Mouse (Mus musculus): ENCODE measurements at regions not wholly inside any gene's neighbourhood (a gene's known extent, or its start where the extent isn't known, plus 50 kb on each side); places are given as distances from the start of the nearest gene placed in this dataset.

DNA sequence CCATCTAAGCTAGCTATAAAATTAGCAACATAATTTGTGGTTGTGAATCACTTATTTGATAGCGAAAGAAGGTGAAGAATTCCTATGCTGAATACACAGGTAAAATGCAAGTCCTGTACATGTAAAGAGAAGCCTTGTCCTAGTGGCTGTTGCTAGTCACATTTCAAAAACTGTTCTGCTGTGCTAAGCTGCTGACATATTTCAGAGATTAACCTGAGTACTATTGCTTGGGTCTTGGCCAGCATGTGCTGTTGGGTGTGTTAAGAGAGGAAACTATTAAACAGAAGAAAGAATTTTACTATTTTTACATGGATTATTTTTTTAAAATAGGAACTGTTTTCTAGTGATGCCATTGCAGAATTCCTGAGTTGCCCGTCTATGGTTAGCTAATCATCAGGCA is 689.3 kb downstream of the Inhba start:
- Histone ChIP-seq H3K36me3 (ENCODE audit: control insufficient read depth, insufficient read depth, low read length, poor library complexity, severe bottlenecking) (no peaks in the 10 kb centered on the region), H3K27me3 (ENCODE audit: control insufficient read depth, insufficient read depth, low read length, poor library complexity, severe bottlenecking) (no peaks in the 10 kb centered on the region; the same call in 1 of the 2 replicates)
- DNase-seq (ENCODE audit: low read depth, low spot score), result no peak

DNA sequence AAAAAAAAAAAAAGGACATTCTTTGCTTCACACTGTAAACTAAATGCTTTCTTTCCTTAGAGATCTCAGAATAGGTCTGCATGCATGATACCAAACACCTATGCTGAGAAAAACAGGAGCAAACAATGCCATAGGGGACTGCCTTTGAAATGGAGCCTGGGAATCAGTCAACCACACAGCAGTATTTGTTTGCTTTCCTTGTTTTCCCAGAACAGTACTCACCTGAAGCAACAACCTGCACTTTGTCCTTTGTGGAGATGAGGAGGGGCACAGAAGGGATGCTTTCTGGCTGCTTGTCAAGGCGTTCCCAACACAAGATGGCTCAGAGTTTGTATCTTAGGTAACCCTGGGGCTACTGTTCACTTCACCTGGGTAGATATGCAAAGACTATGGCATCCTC is 690.5 kb downstream of the Inhba start:
- H3K27me3 ChIP-seq (ENCODE audit: control insufficient read depth, insufficient read depth, low read length, poor library complexity, severe bottlenecking), result no peaks in the 10 kb centered on the region; the same call in 1 of the 2 replicates

DNA sequence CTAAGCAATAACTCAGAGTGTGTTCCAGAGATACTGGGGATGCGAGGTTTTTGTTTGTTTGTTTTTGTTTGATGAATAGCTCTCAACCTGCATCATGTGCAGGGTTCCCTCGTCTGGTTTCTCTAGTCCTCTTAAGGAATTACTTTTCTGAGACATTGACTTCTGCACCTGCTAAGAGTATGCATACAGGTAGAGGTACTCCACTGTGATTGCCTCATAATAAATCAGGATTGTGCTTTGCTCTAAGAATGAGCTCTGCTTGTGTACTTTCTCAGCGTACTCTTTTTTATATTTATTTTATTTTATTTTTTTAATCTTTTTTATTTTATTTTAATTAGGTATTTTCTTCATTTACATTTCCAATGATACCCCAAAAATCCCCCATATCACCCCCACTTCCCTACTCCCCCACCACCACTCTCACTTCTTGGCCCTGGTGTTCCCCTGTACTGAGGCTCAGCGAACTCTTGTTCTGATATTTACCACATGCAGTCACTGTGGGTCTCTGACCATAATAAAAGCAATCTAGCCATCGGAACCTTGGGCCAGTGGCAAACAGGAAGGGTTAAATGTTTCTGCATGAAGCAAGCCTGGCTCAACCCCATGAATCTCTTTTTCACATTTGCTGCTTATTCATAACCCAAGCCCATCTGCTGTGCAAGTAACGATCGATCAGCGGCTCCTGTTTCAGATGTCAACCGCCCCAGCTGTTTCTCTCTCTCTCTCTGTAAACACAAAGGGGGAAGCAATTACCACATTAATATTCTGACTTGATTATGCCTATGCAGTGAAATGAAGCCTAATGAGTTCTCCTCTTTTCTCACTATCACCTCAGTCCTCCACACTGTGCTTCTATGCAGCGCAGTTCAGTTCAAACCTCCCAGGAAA is 693.8 kb downstream of the Inhba start:
- H3K36me3 ChIP-seq (ENCODE audit: control insufficient read depth, insufficient read depth, low read length, poor library complexity, severe bottlenecking), result no peaks in the 10 kb centered on the region
- no peak for DNase-seq (ENCODE audit: low read depth, low spot score)
- H3K27me3 ChIP-seq (ENCODE audit: control insufficient read depth, insufficient read depth, low read length, poor library complexity, severe bottlenecking), result no peaks in the 10 kb centered on the region; the same call in 1 of the 2 replicates

More for the DNA sequence above, 690.5 kb downstream of the Inhba start:
- no peak for DNase-seq (ENCODE audit: low read depth, low spot score)
- no peaks in the 10 kb centered on the region for H3K36me3 ChIP-seq (ENCODE audit: control insufficient read depth, insufficient read depth, low read length, poor library complexity, severe bottlenecking)

DNA sequence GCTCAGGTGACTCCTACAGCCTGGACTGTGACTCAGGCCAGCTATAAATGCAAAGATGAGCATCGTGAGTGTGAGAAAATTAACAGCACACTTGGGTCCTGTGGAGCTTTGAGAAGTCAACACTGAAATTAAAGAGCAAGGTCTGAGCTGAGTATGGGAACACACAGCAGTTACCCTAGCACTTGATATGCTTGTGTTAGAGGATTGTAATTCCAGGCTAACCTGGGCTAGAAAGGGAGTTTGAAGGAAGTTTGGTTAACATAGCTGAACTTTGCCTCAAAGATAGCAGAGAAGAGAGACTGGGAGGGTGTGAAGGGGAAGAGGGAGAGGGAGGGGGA is 694.4 kb downstream of the Inhba start:
- Histone ChIP-seq H3K27me3 (ENCODE audit: control insufficient read depth, insufficient read depth, low read length, poor library complexity, severe bottlenecking) (no peaks in the 10 kb centered on the region; the same call in 1 of the 2 replicates), H3K36me3 (ENCODE audit: control insufficient read depth, insufficient read depth, low read length, poor library complexity, severe bottlenecking) (no peaks in the 10 kb centered on the region)
- no peak for DNase-seq (ENCODE audit: low read depth, low spot score)

DNA sequence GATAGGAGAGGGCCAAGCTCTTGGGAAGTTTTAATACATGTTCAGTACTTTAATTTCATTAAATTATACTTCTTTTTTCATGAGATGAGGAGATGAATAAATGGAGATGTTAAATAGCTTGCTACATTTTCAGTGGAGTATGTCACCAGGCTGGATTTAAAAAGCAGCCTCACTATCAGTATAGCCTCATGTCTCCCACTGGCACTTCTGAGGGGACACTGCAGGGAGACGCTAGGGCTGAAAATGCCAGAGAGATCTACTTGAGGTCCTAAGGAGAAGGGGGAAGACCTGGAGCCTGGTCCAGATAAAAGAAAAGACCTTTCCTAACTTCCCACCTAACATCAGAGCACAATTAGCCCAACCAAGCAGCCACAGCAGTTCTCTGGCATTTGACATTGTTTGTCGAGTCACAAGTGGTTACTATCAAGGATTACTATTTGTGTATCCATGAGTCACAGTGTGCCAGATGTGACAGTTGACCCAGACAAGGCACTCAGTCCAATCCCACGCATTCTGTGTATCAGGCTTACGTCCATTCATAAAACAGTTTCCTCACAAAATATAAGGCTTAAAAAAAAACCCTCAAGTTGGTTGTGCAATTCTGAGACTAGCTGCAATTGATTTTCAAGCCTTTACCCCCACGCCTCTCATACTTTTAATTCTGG is 703.8 kb downstream of the Inhba start:
- no peak for DNase-seq (ENCODE audit: low read depth, low spot score)
- Histone ChIP-seq H3K27me3 (ENCODE audit: control insufficient read depth, insufficient read depth, low read length, poor library complexity, severe bottlenecking) (no peaks in the 10 kb centered on the region), H3K36me3 (ENCODE audit: control insufficient read depth, insufficient read depth, low read length, poor library complexity, severe bottlenecking) (no peaks in the 10 kb centered on the region)

DNA sequence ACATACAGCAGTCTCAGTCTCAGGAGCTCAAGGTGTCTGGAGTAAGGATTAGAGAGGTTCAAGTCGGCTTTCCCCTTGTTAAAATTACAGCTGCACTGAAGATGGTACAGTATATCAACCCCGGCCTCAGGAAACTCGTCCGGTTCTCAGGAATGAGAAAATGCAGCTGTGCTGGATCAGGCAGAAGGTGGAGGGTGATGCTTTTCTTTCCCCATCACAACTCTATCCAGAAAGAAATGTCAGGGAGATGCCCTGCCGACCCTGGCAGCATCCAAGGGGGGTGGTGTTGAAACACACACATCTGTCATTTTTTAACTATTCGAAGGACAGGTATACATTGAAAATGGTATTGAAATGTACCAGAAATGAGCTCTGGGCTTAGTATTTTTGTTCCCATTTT is 704.7 kb downstream of the Inhba start:
- Histone ChIP-seq H3K36me3 (ENCODE audit: control insufficient read depth, insufficient read depth, low read length, poor library complexity, severe bottlenecking) (no peaks in the 10 kb centered on the region), H3K27me3 (ENCODE audit: control insufficient read depth, insufficient read depth, low read length, poor library complexity, severe bottlenecking) (no peaks in the 10 kb centered on the region)
- no peak for DNase-seq (ENCODE audit: low read depth, low spot score)

DNA sequence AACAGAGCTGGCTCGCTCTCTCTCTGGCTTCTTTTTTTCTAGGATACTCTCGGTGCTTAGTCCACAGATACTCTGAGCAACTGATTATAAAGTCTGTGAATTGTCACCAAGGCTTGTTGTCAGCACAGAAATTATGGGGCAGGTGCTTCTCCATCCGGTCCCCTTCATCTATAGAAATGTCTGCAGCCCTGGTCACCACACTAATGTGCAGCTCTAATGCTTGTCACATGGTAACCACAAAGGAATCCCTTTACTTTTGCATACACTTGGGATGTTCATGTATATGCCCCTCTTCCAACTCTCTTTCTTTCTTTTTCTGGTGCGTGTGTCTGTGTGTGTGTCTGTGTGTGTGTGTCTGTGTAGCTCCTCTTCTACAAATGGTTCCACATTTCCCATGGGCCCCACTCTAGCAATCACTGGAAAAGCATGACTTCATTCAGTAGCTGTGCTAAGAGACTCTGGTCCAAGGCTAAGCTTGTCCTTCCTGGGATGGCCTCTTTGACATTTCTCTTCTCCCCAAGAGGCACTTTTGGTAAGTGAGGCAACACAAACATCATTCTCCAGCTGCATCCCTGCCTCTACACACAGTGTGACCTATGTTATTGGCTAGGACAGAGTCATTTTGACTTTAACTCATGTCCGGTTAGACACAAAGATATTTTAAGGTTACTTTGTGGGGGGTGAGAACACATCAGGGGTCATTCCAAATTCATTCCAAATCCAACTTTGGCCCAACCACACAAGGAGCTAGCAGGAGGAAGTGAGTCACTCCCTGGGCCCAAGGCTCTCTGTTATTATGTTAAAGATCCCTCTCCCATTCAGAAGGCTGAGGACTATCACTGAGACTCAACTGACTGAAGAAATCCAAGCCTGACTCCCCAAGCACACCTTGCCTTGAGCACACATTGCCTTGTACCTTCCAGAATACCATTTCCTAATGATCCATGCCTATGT is 705.4 kb downstream of the Inhba start:
- no peak for DNase-seq (ENCODE audit: low read depth, low spot score)
- no peaks in the 10 kb centered on the region for H3K27me3 ChIP-seq (ENCODE audit: control insufficient read depth, insufficient read depth, low read length, poor library complexity, severe bottlenecking)
- H3K36me3 ChIP-seq (ENCODE audit: control insufficient read depth, insufficient read depth, low read length, poor library complexity, severe bottlenecking), result no peaks in the 10 kb centered on the region

DNA sequence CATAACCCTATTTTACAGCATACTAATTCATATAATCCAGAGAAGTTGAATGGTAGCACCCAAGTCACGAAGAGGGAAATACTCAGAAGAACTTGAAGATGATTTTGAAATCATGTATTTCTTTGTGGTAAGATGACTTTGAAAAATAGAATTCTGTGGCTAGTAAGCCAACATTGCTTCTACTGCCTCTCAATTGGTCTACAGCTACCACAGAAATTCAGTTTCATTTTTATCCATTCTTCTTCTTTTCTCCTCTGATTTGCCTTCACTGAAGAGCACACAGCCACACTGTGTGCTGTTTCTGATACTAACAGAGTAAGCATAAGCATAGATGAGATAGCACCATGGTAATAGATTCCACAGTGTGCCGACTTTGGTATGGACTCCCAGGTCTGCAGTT is 708.4 kb downstream of the Inhba start:
- DNase-seq (ENCODE audit: low read depth, low spot score), result no peak
- Histone ChIP-seq H3K27me3 (ENCODE audit: control insufficient read depth, insufficient read depth, low read length, poor library complexity, severe bottlenecking) (no peaks in the 10 kb centered on the region), H3K36me3 (ENCODE audit: control insufficient read depth, insufficient read depth, low read length, poor library complexity, severe bottlenecking) (no peaks in the 10 kb centered on the region)

DNA sequence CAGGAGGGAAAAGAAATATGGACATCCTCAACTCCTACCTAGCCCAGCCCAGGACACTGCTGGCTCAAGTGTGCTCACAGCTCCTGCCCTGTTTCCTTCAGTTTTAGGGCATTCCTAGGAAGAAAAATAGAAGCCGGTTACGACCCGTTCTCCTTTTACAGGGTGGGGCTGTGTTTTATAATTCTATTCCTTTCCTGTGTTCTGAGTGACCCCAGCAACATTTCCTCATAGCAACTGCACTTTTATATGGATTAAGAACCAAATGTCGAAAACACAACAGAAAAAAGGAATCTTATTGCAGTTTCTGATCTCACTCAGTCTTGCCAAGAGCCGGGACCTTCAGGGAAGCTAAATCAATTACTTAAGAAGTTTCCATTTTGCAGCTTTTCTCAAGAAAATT is 713.7 kb downstream of the Inhba start:
- no peaks in the 10 kb centered on the region for H3K36me3 ChIP-seq (ENCODE audit: control insufficient read depth, insufficient read depth, low read length, poor library complexity, severe bottlenecking)
- no peaks in the 10 kb centered on the region for H3K27me3 ChIP-seq (ENCODE audit: control insufficient read depth, insufficient read depth, low read length, poor library complexity, severe bottlenecking)
- DNase-seq (ENCODE audit: low read depth, low spot score), result no peak

DNA sequence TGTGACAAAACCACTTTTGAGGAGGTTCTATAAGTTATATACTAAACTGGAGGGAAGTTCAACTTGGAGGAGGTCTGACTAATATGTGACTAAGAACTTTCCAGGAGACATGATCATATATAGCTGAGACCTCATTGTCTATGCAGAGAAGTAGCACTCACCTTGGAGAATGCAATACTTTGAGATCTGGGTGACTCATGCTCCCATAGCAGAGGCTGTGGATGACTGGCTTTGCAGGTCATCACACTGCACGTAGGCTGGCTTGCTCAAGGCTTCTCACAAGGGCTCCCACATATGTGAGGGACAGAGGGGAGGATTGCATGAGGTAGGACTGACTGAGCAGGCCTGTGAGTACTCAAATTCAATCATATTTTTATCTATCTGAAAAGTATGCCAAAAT is 726.7 kb downstream of the Inhba start:
- no peaks in the 10 kb centered on the region for H3K27me3 ChIP-seq (ENCODE audit: control insufficient read depth, insufficient read depth, low read length, poor library complexity, severe bottlenecking)
- no peaks in the 10 kb centered on the region for H3K36me3 ChIP-seq (ENCODE audit: control insufficient read depth, insufficient read depth, low read length, poor library complexity, severe bottlenecking)
- no peak for DNase-seq (ENCODE audit: low read depth, low spot score)

DNA sequence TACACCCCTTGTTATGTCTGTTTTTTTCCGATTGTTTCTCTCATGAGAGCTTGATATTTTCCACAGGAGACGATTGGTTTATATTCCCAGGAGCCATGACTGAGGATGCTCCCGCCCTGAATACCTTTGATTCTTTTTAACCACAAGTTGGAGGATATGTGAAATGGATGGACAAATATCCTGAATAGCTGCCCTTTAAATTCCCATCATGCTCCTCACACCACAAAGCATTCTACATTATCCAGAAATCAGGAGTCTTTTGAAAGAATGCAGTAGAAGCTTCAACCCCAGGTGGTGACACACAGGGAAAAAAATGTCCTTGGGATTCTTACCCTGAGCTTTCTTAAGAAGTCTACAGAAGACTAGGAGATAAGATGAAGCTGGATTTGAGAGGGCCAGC is 727.9 kb downstream of the Inhba start:
- no peak for DNase-seq (ENCODE audit: low read depth, low spot score)
- Histone ChIP-seq H3K27me3 (ENCODE audit: control insufficient read depth, insufficient read depth, low read length, poor library complexity, severe bottlenecking) (no peaks in the 10 kb centered on the region), H3K36me3 (ENCODE audit: control insufficient read depth, insufficient read depth, low read length, poor library complexity, severe bottlenecking) (no peaks in the 10 kb centered on the region)

DNA sequence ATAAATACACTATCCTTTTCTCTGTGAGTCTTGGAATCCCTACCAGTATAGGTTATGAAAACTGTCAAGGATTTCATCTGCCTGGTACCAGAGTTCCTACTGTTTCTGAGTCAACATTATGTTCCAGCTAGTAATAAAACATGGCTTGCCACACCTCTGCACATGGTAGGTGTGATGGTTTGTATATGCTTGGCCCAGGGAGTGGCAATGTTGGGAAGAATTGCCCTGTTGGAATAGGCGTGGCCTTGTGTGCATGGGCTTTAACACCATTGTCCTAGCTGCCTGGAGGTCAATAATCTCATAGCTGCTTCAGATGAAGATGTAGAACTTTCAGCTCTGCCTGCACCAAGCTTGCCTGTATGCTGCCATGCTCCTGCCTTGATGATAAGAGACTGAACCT is 732.6 kb downstream of the Inhba start:
- H3K36me3 ChIP-seq (ENCODE audit: control insufficient read depth, insufficient read depth, low read length, poor library complexity, severe bottlenecking), result no peaks in the 10 kb centered on the region
- no peak for DNase-seq (ENCODE audit: low read depth, low spot score)
- no peaks in the 10 kb centered on the region for H3K27me3 ChIP-seq (ENCODE audit: control insufficient read depth, insufficient read depth, low read length, poor library complexity, severe bottlenecking)

DNA sequence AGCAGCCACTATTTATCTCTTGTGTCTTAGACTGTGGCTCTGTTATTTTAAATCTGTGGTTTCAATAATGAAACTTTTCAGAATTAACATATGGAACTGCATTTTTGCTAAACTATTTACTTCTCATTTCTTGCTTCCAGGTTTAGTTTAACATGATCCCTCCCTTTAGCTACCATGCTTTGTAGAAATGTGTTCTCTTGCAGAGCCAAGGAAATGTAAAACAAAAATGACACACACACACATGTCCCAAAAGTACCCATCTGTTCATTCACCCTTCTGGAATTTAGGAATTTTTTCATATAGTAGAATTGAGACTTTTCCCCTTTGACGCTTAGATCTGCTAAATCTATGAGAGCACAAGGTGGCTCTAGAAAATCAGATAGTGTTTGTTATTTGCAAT is 734.0 kb downstream of the Inhba start:
- H3K27me3 ChIP-seq (ENCODE audit: control insufficient read depth, insufficient read depth, low read length, poor library complexity, severe bottlenecking), result no peaks in the 10 kb centered on the region
- H3K36me3 ChIP-seq (ENCODE audit: control insufficient read depth, insufficient read depth, low read length, poor library complexity, severe bottlenecking), result no peaks in the 10 kb centered on the region
- DNase-seq (ENCODE audit: low read depth, low spot score), result no peak

DNA sequence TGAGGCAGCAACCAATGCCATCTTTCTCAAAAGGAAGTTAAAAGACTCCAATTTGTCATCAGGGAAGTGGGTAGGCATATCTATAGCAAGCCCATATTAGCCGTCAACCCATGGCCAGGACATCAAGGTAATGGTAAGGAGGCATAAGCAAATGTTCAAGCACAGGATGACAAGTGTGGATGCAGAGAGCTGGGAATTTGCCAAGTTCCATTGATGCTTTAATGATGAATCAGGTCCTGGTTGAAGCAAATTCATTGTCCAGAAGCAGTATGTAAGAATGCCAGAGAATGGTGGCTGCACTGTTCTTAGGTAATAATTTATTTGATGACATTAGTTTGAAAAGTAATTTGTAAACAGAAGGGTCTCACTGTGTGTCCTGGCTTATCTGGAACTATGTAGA is 734.8 kb downstream of the Inhba start:
- Histone ChIP-seq H3K36me3 (ENCODE audit: control insufficient read depth, insufficient read depth, low read length, poor library complexity, severe bottlenecking) (no peaks in the 10 kb centered on the region), H3K27me3 (ENCODE audit: control insufficient read depth, insufficient read depth, low read length, poor library complexity, severe bottlenecking) (no peaks in the 10 kb centered on the region)
- no peak for DNase-seq (ENCODE audit: low read depth, low spot score)

DNA sequence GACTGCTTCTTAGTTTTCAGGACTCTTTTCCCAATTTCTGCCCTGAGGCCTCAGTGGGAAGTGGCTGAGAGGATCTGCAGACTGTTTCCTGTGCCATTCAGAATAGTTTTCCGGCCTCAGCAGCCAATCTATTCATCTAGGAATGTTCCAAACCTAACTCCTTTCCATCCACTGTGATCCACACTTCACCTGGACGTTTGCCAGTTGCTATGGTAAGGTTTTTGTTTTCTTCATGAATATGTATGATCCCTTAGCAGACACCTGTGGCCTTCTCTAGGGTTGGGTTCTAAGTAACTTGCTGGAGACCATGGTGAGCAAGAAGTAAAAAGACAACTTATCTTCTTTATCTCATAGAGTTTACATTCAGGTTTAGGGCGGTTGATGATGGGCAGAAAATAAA is 744.6 kb downstream of the Inhba start:
- no peak for DNase-seq (ENCODE audit: low read depth, low spot score)
- H3K27me3 ChIP-seq (ENCODE audit: control insufficient read depth, insufficient read depth, low read length, poor library complexity, severe bottlenecking), result no peaks in the 10 kb centered on the region
- H3K36me3 ChIP-seq (ENCODE audit: control insufficient read depth, insufficient read depth, low read length, poor library complexity, severe bottlenecking), result no peaks in the 10 kb centered on the region

All from splenic B cell, adult 2 months (primary cell).